ENCODE assay signal across 8 mouse cellular contexts in genomic region chrX:162761716-162762395, GRCm38 (mm10). TPM values are rescaled to one million over a fixed set of nuclear protein-coding genes. Genes with fewer than 3 reads are reported as not detected.
DNase-seq lines count a peak whose midpoint lies in the region; ATAC-seq and TF ChIP-seq lines count a peak whose summit lies in the region.

No protein-coding gene starts in this region.

- peak overlapping the region; percentile 59 for H3K4me3 ChIP-seq in C2C12 (ENCODE audit: insufficient read depth, poor library complexity, severe bottlenecking)
- peak overlapping the region; percentile 66 for H3K4me3 ChIP-seq in forebrain, embryonic 12.5 days (replicated peaks)
- H3K4me3 ChIP-seq in limb, embryonic 12.5 days (replicated peaks) = peak overlapping the region; percentile 62
- peak overlapping the region; percentile 74 for H3K4me3 ChIP-seq in stomach, embryonic 16.5 days (replicated peaks; ENCODE audit: low read length)

- H3K79me3 ChIP-seq in C2C12 (ENCODE audit: low read depth) = peaks cover 53% of the 10 kb centered on the region

- H3ac ChIP-seq in C2C12 (ENCODE audit: control insufficient read depth, insufficient read length, low read depth) = no peak overlapping the region

- ATAC-seq in CD4-positive, CD25-positive, alpha-beta regulatory T cell, adult 4 months = no peak
- no peak for ATAC-seq in forebrain, embryonic 12.5 days (ENCODE audit: low FRiP score)
- no peak for ATAC-seq in limb, embryonic 12.5 days (ENCODE audit: insufficient number of reproducible peaks, insufficient read depth, low FRiP score, low TSS enrichment, low read depth)
- ATAC-seq in stomach, embryonic 16.5 days (ENCODE audit: insufficient read depth, low FRiP score) = no peak

- H3K36me3 ChIP-seq in C2C12 (ENCODE audit: control insufficient read depth, insufficient read depth) = peaks cover 18% of the 10 kb centered on the region
- H3K36me3 ChIP-seq in forebrain, embryonic 12.5 days (replicated peaks) = peaks cover 10% of the 10 kb centered on the region; the same call in 1 of the 2 replicates
- peaks cover 14% of the 10 kb centered on the region; the same call in 1 of the 2 replicates for H3K36me3 ChIP-seq in limb, embryonic 12.5 days
- no peaks in the 10 kb centered on the region for H3K36me3 ChIP-seq in stomach, embryonic 16.5 days (ENCODE audit: control insufficient read depth, insufficient read depth, low read length)

- 55% methylated on average over 9 of the region's 9 CpGs for WGBS in forebrain, embryonic 12.5 days
- 48% methylated on average over 9 of the region's 9 CpGs for WGBS in limb, embryonic 12.5 days
- WGBS in stomach, embryonic 16.5 days = 23% methylated on average over 9 of the region's 9 CpGs

- H3K27me3 ChIP-seq in C2C12 (ENCODE audit: control insufficient read depth, insufficient read depth, insufficient read length) = no peaks in the 10 kb centered on the region
- H3K27me3 ChIP-seq in forebrain, embryonic 12.5 days = no peaks in the 10 kb centered on the region
- H3K27me3 ChIP-seq in limb, embryonic 12.5 days = peaks cover 11% of the 10 kb centered on the region
- no peaks in the 10 kb centered on the region for H3K27me3 ChIP-seq in stomach, embryonic 16.5 days (ENCODE audit: control insufficient read depth, insufficient read depth, low read length)

- DNase-seq in CD4-positive, CD25-positive, alpha-beta regulatory T cell, adult 2 months (ENCODE audit: low read depth, low spot score) = peak; percentile 24
- no peak for DNase-seq in urinary bladder, postnatal 14 days (ENCODE audit: low spot score)
- no peak for DNase-seq in cerebellum, adult 9-10 months

- peaks cover 7% of the 10 kb centered on the region; the same call in 1 of the 2 replicates for H3K4me1 ChIP-seq in forebrain, embryonic 12.5 days
- H3K4me1 ChIP-seq in limb, embryonic 12.5 days (replicated peaks) = no peaks in the 10 kb centered on the region
- no peaks in the 10 kb centered on the region for H3K4me1 ChIP-seq in stomach, embryonic 16.5 days (ENCODE audit: control insufficient read depth, insufficient read depth, low read length)

- no peak overlapping the region for H3K27ac ChIP-seq in forebrain, embryonic 12.5 days
- H3K27ac ChIP-seq in limb, embryonic 12.5 days = no peak overlapping the region
- H3K27ac ChIP-seq in stomach, embryonic 16.5 days (ENCODE audit: low read length) = no peak overlapping the region

- peak overlapping the region; percentile 63 for H3K4me2 ChIP-seq in forebrain, embryonic 12.5 days
- H3K4me2 ChIP-seq in limb, embryonic 12.5 days = peak overlapping the region; percentile 57
- peak overlapping the region; percentile 57 for H3K4me2 ChIP-seq in stomach, embryonic 16.5 days (ENCODE audit: low read depth, low read length)

- no peaks in the 10 kb centered on the region for H3K9me3 ChIP-seq in forebrain, embryonic 12.5 days
- H3K9me3 ChIP-seq in limb, embryonic 12.5 days = no peaks in the 10 kb centered on the region
- no peaks in the 10 kb centered on the region for H3K9me3 ChIP-seq in stomach, embryonic 16.5 days (replicated peaks; ENCODE audit: control insufficient read depth, low read length)

- no peak for TF ChIP-seq CTCF in C2C12 (IDR thresholded peaks at IDR 0.05; ENCODE audit: control insufficient read depth, insufficient read depth, insufficient read length)

- H3K79me2 ChIP-seq in C2C12 (ENCODE audit: control insufficient read depth, insufficient read depth) = peaks cover 60% of the 10 kb centered on the region

- H3K9ac ChIP-seq in forebrain, embryonic 12.5 days = peak overlapping the region; percentile 74; the same call in 1 of the 2 replicates
- peak overlapping the region; percentile 88 for H3K9ac ChIP-seq in limb, embryonic 12.5 days (replicated peaks)
- peak overlapping the region; percentile 91 for H3K9ac ChIP-seq in stomach, embryonic 16.5 days (ENCODE audit: low read length)

TF ChIP-seq in C2C12, 6 proteins besides CTCF, POLR2A, EP300 and RAD21:
- no peak for TF ChIP-seq MYOD1 (IDR thresholded peaks at IDR 0.05; ENCODE audit: control insufficient read depth, insufficient read length, low read depth)
- no peak for TF ChIP-seq MAX (IDR thresholded peaks at IDR 0.05)
- TF ChIP-seq MYOG (IDR thresholded peaks at IDR 0.05; ENCODE audit: control insufficient read depth, extremely low read depth, insufficient read length) = no peak
- TF ChIP-seq FOSL1 (IDR thresholded peaks at IDR 0.05; ENCODE audit: insufficient read depth, low read length, poor library complexity, severe bottlenecking) = no peak
- TF ChIP-seq CEBPB (IDR thresholded peaks at IDR 0.05; ENCODE audit: low read depth) = no peak
- TF ChIP-seq USF1 (IDR thresholded peaks at IDR 0.05; ENCODE audit: low read depth) = no peak
TF ChIP-seq in C2C12: peak in this region for 0.

RNA-seq across cellular contexts. Expression of gene Rbbp7, which starts 1.7 kb away (rescaled TPM):
- 100 to 1,000 TPM; 121 to 140 TPM for polyA plus RNA-seq in CD4-positive, CD25-positive, alpha-beta regulatory T cell, adult 4 months (2017; shearing (Covaris generic))
- polyA plus RNA-seq in C2C12 (2012; fragmentation: generic; extraction: Trizol) = 176 TPM
- 281 and 291 TPM in 2 replicates for polyA plus RNA-seq in forebrain, embryonic 12.5 days (2016; fragmentation: Nextera tagmentation; extraction: Ambion mirVana)
- polyA plus RNA-seq in limb, embryonic 12.5 days (2016; fragmentation: Nextera tagmentation; extraction: Ambion mirVana) = 411 and 413 TPM in 2 replicates
- polyA plus RNA-seq in stomach, embryonic 16.5 days (2015; fragmentation: Nextera tagmentation; extraction: Ambion mirVana) = 590 and 591 TPM in 2 replicates
